Mouse (Mus musculus) kidney, embryonic 14.5 days (tissue): ENCODE data around the gene Antxrl. TPM values are rescaled to one million over a fixed set of nuclear protein-coding genes. Genes with fewer than 3 reads are reported as not detected.
A peak's percentile ranks its signal among the peaks of the same experiment; 100 is the strongest.

Experiments used
- ATAC-seq: fragments of 200-750 bp; cut with Nextera tagmentation; 2 replicates; pipeline ENCODE4 v1.8.0; 2017; ENCODE audit warnings: moderate number of reproducible peaks, mild to moderate bottlenecking, moderate TSS enrichment, moderate library complexity; ENCODE audit not compliant: low FRiP score, low TSS enrichment
- H3K27ac ChIP-seq: fragments of 300-500 bp; sonication (generic); 2 replicates; pipeline ENCODE4 v1.5.1; 2014; ENCODE audit warnings: low read depth, mild to moderate bottlenecking, low read length, moderate library complexity, mixed read lengths
- H3K27me3 ChIP-seq: fragments of 300-500 bp; sonication (generic); 2 replicates; pipeline ENCODE4 v1.6.1; 2014; ENCODE audit warnings: mild to moderate bottlenecking, low read length; ENCODE audit not compliant: control insufficient read depth, insufficient read depth
- H3K36me3 ChIP-seq: fragments of 300-500 bp; sonication (generic); 2 replicates; pipeline ENCODE4 v1.6.1; 2014; ENCODE audit warnings: low read length, mixed read lengths; ENCODE audit not compliant: control insufficient read depth, insufficient read depth
- H3K4me1 ChIP-seq: fragments of 300-500 bp; sonication (generic); 2 replicates; pipeline ENCODE4 v1.6.1; 2014; ENCODE audit warnings: low read length, mixed read lengths; ENCODE audit not compliant: control insufficient read depth, insufficient read depth
- H3K4me2 ChIP-seq: fragments of 300-500 bp; sonication (generic); replicated peaks from 2 replicates; pipeline ENCODE4 v1.6.1; 2014; ENCODE audit warnings: low read depth, mild to moderate bottlenecking, low read length
- H3K4me3 ChIP-seq: fragments of 300-500 bp; sonication (generic); 2 replicates; pipeline ENCODE4 v1.5.1; 2014; ENCODE audit warnings: mild to moderate bottlenecking, low read length
- H3K9ac ChIP-seq: fragments of 300-500 bp; sonication (generic); 2 replicates; pipeline ENCODE4 v1.6.1; 2014; ENCODE audit warnings: low read depth, mild to moderate bottlenecking, low read length, moderate library complexity
- H3K9me3 ChIP-seq: fragments of 300-500 bp; sonication (generic); 2 replicates; pipeline ENCODE4 v1.6.1; 2016; ENCODE audit warnings: low read length; ENCODE audit not compliant: control insufficient read depth
- WGBS: fragments of 180-500 bp; shearing (Covaris S2); extraction: QIAGEN DNeasy Blood & Tissue Kit; methylation state at CpG from one replicate; pipeline ENCODE4 v1.1.7; 2014; 5-methylcytosine and 5-hydroxymethylcytosine counted together
- polyA plus RNA-seq: library from polyadenylated mRNA; unstranded; fragments of >200 nt; fragmentation: Nextera tagmentation; extraction: Ambion mirVana; gene quantifications from 2 replicates; pipeline ENCODE4 v1.2.1, GENCODE M21; 2014

The Antxrl gene
- polyA plus RNA-seq, 1 experiment from 2014 or later, result not detected

GRCm38 (mm10) chr14:34119046-34119723 is 66.7 kb downstream of the Antxrl start:
- Histone ChIP-seq H3K4me3 (no peak overlapping the region), H3K27ac (no peak overlapping the region), H3K9me3 (no peaks in the 10 kb centered on the region), H3K27me3 (no peaks in the 10 kb centered on the region), H3K4me1 (peaks cover 17% of the 10 kb centered on the region), H3K4me2 (no peak overlapping the region), H3K9ac (no peak overlapping the region), H3K36me3 (no peaks in the 10 kb centered on the region)
- no peak for ATAC-seq
- 69% methylated on average over 7 of the region's 7 CpGs for whole genome bisulfite sequencing

- no peak overlapping the region for H3K9ac ChIP-seq
- no peak overlapping the region; the same call in 1 of the 2 replicates for H3K27ac ChIP-seq
- peaks cover 17% of the 10 kb centered on the region for H3K4me1 ChIP-seq
- H3K9me3 ChIP-seq, result no peaks in the 10 kb centered on the region
- WGBS, result 24% methylated on average over 12 of the region's 12 CpGs
- H3K4me3 ChIP-seq, result no peak overlapping the region
- ATAC-seq, result peak; percentile 86
- no peak overlapping the region for H3K4me2 ChIP-seq
- H3K27me3 ChIP-seq, result no peaks in the 10 kb centered on the region
- H3K36me3 ChIP-seq, result no peaks in the 10 kb centered on the region
Observed at GRCm38 (mm10) chr14:34120016-34120910, 67.8 kb downstream of the Antxrl start.

GRCm38 (mm10) chr14:34120923-34121351 is 68.4 kb downstream of the Antxrl start:
- no peaks in the 10 kb centered on the region for H3K27me3 ChIP-seq
- H3K9ac ChIP-seq, result no peak overlapping the region
- no peak overlapping the region for H3K4me2 ChIP-seq
- H3K4me3 ChIP-seq, result no peak overlapping the region
- ATAC-seq, result peak; percentile 72
- H3K36me3 ChIP-seq, result no peaks in the 10 kb centered on the region
- peaks cover 17% of the 10 kb centered on the region for H3K4me1 ChIP-seq
- H3K9me3 ChIP-seq, result no peaks in the 10 kb centered on the region
- H3K27ac ChIP-seq, result no peak overlapping the region
- 44% methylated on average over 3 of the region's 3 CpGs for WGBS

GRCm38 (mm10) chr14:34121691-34122090 is 69.2 kb downstream of the Antxrl start:
- Histone ChIP-seq H3K4me2 (no peak overlapping the region), H3K27ac (no peak overlapping the region), H3K4me3 (no peak overlapping the region), H3K9ac (no peak overlapping the region), H3K27me3 (no peaks in the 10 kb centered on the region), H3K9me3 (no peaks in the 10 kb centered on the region), H3K36me3 (no peaks in the 10 kb centered on the region), H3K4me1 (peaks cover 17% of the 10 kb centered on the region)
- ATAC-seq, result no peak
- WGBS, result 95% methylated on average over 4 of the region's 4 CpGs

Other genes starting within 250 kb of the Antxrl start
- 0.79 and 0.88 TPM in 2 replicates for gene Gdf10, start 129.1 kb upstream of the Antxrl start, polyA plus RNA-seq
- gene Gdf2, start 111.7 kb upstream of the Antxrl start, polyA plus RNA-seq, result not detected in 2 replicates
- gene Rbp3, start 98.7 kb upstream of the Antxrl start, polyA plus RNA-seq, result not detected in 2 replicates
- not detected in 2 replicates for gene Zfp488, start 73.9 kb upstream of the Antxrl start, polyA plus RNA-seq
- not detected in 2 replicates for gene Gm30083, start 37.5 kb upstream of the Antxrl start, polyA plus RNA-seq
- not detected in 2 replicates for gene Gm5460, start 35.9 kb upstream of the Antxrl start, polyA plus RNA-seq
- 0.44 and 0.61 TPM in 2 replicates for gene Anxa8, start 33.3 kb downstream of the Antxrl start, polyA plus RNA-seq
- not detected in 2 replicates for gene A630023A22Rik, start 50.0 kb downstream of the Antxrl start, polyA plus RNA-seq
- gene Npy4r, start 99.8 kb downstream of the Antxrl start, polyA plus RNA-seq, result 0.06 and 0.11 TPM in 2 replicates
- gene Gprin2, start 148.9 kb downstream of the Antxrl start, polyA plus RNA-seq, result 0.24 and 0.42 TPM in 2 replicates
- gene Syt15, start 166.9 kb downstream of the Antxrl start, polyA plus RNA-seq, result 0.46 and 0.49 TPM in 2 replicates